Mouse (Mus musculus): ENCODE measurements at regions not wholly inside any gene's neighbourhood (a gene's known extent, or its start where the extent isn't known, plus 50 kb on each side); places are given as distances from the start of the nearest gene placed in this dataset.
A peak's percentile ranks its signal among the peaks of the same experiment; 100 is the strongest.

DNA sequence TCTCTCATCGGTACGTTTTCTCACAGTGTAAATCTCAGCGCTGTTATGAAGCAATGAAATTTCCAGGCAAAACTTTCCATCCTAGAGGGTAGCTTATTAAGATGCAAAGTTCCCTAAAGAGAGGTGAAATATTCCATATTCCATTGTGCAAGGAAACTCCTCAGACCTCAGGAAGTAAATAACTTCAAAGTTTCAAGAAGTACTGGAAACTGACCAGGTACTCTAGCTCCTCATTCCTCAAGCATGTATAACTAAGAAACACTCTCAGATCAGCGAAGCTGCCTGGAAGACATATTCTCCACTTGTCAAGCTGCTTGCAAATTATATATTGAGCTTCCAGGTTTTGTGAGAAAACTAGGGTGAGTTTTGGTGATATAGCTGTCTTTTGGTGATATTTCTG lies 279.8 kb upstream of the Mad2l1 start:
- no peak for DNase-seq

GRCm38 (mm10) chr6:66263429-66263828 lies 271.8 kb upstream of the Mad2l1 start:
- no peak for DNase-seq

DNA sequence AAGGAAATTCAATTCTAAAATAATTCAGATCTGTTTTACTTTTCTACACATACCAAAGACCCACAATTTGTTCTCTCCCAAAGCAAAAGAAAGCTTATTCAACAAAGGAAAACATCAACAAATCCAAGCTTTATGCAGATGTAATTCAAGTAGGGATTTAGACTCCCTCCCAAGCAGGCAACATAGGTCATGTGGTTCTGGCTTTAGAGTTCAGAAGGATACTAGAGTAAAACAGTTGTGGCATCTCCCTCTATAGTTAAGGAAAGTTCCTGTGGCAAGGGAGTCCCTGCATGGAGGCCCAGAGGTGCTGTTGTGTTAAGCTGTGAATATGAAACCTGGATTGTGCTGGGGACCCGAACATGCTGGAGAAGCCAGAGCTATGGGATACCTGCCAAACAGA lies 271.3 kb upstream of the Mad2l1 start:
- no peak for DNase-seq

DNA sequence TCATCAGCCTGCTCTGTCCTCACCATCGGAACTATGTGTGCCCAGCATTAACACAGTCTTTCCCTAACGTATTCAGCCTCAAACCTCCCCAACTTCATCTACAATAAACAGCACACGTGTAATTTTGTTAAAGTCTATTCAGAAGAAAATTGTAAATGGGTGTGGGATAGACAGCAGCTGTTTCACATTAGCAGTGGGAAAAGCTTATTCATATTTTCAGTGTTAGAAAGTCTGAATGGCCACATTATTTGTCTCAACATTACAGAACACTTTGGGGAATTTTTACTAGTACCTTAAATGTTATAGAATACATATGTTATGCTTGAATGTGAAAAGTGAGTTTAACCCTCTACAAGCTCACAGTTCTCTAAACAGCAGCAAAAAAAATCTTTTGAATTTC lies 266.8 kb upstream of the Mad2l1 start:
- DNase-seq, result no peak

GRCm38 (mm10) chr6:66271414-66272206 lies 263.6 kb upstream of the Mad2l1 start:
- DNase-seq, result peak; percentile 31 to 70

- DNase-seq, result no peak
Measured at GRCm38 (mm10) chr6:66272216-66272615, 263.0 kb upstream of the Mad2l1 start.

- DNase-seq, result no peak
Measured at GRCm38 (mm10) chr6:66274737-66275136, 260.5 kb upstream of the Mad2l1 start.

GRCm38 (mm10) chr6:66280701-66281100 lies 254.5 kb upstream of the Mad2l1 start:
- no peak for DNase-seq

GRCm38 (mm10) chr6:66282566-66283115 lies 252.5 kb upstream of the Mad2l1 start:
- no peak for DNase-seq

- no peak for DNase-seq
Measured at GRCm38 (mm10) chr6:66283521-66283920, 251.7 kb upstream of the Mad2l1 start.

DNA sequence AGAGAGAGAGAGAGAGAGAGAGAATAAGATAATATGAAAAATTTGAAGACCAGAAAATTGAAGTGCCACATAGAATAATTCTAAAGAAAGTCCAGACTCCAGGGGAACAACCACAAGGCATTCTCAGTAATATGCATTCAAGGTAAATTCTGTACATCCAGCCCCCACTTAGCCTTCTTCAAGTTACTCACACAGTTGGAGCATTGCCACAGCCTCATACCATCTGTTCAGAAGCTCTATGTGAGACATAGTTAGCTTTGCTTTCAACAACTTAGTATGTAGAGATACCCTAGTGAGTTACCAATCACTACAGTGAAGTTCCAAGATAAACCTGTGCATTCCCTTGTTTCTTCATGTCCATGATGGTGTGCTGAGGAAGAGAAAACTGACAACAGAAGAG lies 247.6 kb upstream of the Mad2l1 start:
- DNase-seq, result no peak

DNA sequence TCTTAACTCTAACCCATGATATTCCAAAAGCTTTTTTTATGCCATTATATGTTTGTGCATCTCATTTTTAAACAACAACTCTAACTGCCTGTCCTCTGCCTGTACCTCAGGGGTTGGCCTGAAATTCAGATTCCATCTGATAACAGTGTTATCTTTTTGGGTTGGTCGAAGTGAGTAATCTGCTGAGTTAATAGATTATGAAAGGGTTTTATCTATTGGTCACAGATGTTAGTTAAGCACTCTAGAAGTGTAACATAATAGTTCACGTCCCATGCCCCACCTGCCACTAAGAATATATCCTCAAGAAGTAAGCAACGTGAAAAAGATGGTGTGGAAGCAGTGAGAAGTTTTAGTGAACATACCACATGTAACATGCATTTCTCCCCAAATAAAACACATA lies 246.0 kb upstream of the Mad2l1 start:
- DNase-seq, result no peak

GRCm38 (mm10) chr6:66291576-66291975 lies 243.6 kb upstream of the Mad2l1 start:
- no peak for DNase-seq

DNA sequence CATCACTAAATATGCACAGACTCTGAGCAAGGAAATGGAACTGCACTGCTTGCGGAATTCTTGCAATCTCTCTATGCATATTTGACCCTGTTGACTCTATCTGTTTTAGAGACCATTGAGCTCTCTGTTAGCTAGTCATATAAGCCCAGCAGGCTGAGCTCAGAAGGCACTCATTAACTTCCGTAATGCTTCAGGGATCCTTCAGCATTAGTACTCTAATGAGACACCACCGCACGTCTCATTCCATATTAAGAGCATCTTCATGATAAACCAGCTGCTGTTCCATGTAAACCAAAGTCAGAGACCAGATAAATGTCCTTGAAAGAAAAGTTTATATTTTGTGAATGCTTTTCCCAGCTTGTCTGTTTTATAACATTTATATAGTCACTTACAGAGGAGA lies 237.1 kb upstream of the Mad2l1 start:
- DNase-seq, result no peak

GRCm38 (mm10) chr6:66300189-66300588 lies 235.0 kb upstream of the Mad2l1 start:
- DNase-seq, result no peak

DNA sequence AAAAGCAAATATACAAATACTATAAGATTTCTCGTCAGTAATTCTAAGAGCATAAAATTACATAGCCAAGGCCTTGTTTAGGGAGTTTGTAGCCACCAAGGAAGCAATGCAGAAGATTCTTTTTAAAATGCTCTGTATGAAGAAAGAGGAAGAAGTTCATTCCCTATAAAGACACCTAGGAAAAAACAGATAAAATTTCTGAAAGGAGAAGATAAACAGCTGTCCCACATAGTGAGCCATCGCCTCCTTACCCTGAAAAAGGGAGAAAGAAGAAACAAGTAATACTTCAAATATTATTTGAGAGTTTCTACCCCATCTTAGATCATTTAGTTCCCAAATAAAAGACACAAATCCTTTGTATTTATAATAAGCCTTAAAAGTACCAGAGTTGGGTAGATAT lies 190.3 kb upstream of the Mad2l1 start:
- DNase-seq, result no peak

DNA sequence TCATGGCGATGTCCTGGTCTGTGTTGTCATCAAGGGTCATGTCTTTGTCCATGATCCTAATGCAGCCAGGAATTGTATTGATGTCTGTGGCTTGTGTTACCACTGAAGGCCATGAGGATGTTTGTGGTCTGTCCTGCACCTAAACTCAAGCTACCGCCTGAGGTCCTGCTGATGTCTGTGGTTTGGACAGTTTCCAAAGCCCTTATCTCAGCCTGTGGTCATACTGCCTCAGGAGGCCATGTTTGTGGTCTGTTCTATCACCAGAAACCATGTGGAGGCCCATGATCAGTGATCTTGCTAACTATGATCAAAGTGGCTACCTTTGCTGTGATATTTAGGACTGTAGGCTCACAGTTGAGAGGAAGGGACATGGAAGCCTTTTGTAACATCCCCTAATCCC lies 187.8 kb upstream of the Mad2l1 start:
- no peak for DNase-seq

GRCm38 (mm10) chr6:66361130-66361529 lies 174.1 kb upstream of the Mad2l1 start:
- DNase-seq, result no peak

DNA sequence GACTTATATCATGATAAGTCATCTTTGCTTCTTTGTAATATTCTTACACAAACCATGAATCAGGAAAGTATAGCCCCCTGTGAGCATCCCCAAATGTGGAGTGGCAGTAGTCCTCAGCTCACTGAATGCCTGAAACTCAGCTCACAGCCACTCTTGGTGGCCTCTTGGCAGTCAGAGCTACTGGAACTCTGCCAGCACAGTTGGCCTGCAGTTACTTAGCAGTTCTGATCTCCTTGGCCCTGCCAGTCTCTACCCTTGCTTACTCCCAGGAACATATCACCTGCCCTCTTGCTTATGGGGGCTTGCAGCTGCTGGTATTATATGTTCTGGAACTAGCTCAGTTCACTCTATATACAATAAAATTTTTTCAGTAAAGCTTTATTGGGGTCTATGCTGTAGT lies 167.9 kb upstream of the Mad2l1 start:
- peak; percentile 6 to 39 for DNase-seq

- DNase-seq, result no peak
Measured at GRCm38 (mm10) chr6:66381279-66381934, 153.8 kb upstream of the Mad2l1 start.

DNA sequence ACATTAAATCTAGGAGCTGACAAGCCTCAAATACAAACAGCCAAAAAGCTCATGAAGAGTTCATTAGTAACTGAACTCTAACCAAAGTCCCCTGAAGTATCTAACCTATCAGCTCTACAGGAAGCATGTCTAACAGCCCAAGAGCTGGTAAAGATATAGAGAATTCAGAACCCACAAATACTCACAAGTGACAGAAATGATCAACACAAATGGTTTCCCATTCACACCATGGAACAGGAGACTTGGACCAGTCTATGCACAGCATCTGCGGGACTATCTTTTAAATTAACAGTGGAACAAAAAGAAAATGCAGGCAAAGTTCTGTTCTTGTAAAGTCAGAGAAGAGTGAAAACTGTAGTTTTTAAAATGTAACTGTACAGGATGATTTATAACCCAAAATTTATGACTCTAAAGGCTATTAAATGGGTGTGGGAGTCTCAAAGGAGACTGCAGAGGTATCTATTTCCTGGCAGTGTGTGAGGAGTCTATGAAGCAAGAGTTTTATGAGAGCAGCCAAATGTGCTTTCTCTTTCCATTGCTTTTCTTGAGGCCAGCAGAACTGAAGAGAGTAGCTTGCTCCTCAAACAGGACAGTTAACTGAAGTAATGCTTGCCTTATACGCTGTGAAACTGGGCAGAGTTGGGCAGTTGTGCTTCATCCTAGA lies 152.7 kb upstream of the Mad2l1 start:
- DNase-seq, result no peak

DNA sequence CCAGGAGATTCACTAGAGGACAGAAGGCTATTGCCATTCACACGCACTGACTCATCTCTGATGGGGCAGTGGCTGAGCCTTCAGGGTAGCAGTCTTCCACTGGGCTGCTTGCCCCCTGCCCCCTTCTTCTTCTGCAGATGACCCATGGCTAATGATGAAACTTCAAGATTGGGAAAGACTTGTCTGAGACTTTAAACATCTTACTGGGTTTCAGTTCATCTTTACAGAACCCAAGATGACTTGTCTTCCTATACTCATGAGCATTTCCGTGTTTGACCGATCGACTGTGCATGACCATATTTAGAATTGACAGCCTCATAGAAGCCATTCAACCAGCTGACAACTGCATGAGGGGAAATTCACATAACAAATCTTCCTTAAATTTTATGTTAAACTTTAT lies 140.0 kb upstream of the Mad2l1 start:
- DNase-seq, result no peak

DNA sequence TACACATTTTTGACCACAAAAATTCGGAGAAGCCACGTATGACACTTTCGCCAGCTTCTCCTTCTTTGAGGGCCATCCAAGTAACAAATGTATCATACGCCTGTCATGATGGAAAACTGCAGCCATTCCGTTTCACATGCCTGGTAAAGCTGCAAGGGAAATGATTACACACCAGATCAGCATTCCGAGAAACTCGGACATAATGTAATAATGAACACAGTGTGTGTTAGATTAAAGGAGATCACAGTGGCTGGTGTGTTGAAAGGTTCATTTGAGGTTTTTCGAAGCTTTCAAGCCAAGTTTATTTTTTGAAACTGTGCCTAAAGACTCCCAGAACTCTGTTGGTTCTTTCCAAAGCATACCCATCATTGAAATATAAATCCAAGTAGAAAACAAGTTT lies 137.8 kb upstream of the Mad2l1 start:
- no peak for DNase-seq

- no peak for DNase-seq
Measured at GRCm38 (mm10) chr6:66398674-66399073, 136.5 kb upstream of the Mad2l1 start.

All from lung, postnatal 4 days (tissue).